Mouse (Mus musculus) embryonic facial prominence, embryonic 12.5 days (tissue): ENCODE measurements at regions not wholly inside any gene's neighbourhood (a gene's known extent, or its start where the extent isn't known, plus 50 kb on each side); places are given as distances from the start of the nearest gene placed in this dataset.

ENCODE experiments used
- ATAC-seq: fragments of 200-750 bp; cut with Nextera tagmentation; 2 replicates; pipeline ENCODE4 v1.8.0; 2017; ENCODE audit not compliant: insufficient number of reproducible peaks, insufficient read depth, low FRiP score, low TSS enrichment
- H3K27ac ChIP-seq: fragments of 300-500 bp; sonication (generic); 2 replicates; pipeline ENCODE4 v1.5.1; 2016; ENCODE audit warnings: mild to moderate bottlenecking
- H3K27me3 ChIP-seq: fragments of 300-500 bp; sonication (generic); 2 replicates; pipeline ENCODE4 v1.6.1; 2016; ENCODE audit warnings: mild to moderate bottlenecking, moderate library complexity
- H3K36me3 ChIP-seq: fragments of 300-500 bp; sonication (generic); 2 replicates; pipeline ENCODE4 v1.6.1; 2016; ENCODE audit warnings: mild to moderate bottlenecking
- H3K4me1 ChIP-seq: fragments of 300-500 bp; sonication (generic); 2 replicates; pipeline ENCODE4 v1.6.1; 2016
- H3K4me2 ChIP-seq: fragments of 300-500 bp; sonication (generic); replicated peaks from 2 replicates; pipeline ENCODE4 v1.6.1; 2016; ENCODE audit warnings: mild to moderate bottlenecking, moderate library complexity
- H3K4me3 ChIP-seq: fragments of 300-500 bp; sonication (generic); 2 replicates; pipeline ENCODE4 v1.5.1; 2016; ENCODE audit warnings: mild to moderate bottlenecking
- H3K9ac ChIP-seq: fragments of 300-500 bp; sonication (generic); 2 replicates; pipeline ENCODE4 v1.6.1; 2016; ENCODE audit warnings: mild to moderate bottlenecking, moderate library complexity
- H3K9me3 ChIP-seq: fragments of 300-500 bp; sonication (generic); 2 replicates; pipeline ENCODE4 v1.6.1; 2016; ENCODE audit warnings: mild to moderate bottlenecking, moderate library complexity
- WGBS: fragments of 180-500 bp; shearing (Covaris S2); methylation state at CpG from one replicate; pipeline ENCODE4 v1.1.7; 2016; 5-methylcytosine and 5-hydroxymethylcytosine counted together

DNA sequence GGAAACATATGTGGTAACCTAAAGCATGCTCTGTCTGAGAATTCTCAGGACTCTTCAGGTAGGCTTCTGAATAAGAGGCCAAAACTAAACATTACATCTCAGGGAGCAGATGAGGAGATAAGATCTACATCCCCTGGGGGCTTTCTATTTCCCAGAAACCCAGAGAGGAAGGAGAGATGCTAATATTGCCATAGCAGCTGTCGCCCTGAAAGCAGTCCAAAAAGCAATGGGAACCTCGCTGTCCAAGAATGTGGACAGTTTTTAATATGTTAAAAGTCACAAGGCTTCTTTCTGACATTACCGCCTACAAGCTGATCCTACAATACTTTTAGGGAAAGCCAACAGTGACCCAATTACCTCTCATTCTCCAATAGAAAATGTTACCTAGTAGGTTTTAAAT lies 263.9 kb downstream of the Pten start:
- no peak for ATAC-seq
- Histone ChIP-seq H3K4me1 (no peaks in the 10 kb centered on the region), H3K4me2 (no peak overlapping the region), H3K36me3 (no peaks in the 10 kb centered on the region), H3K9ac (no peak overlapping the region), H3K27ac (no peak overlapping the region), H3K27me3 (no peaks in the 10 kb centered on the region), H3K9me3 (no peaks in the 10 kb centered on the region), H3K4me3 (no peak overlapping the region)
- 80% methylated on average over 3 of the region's 3 CpGs for WGBS

DNA sequence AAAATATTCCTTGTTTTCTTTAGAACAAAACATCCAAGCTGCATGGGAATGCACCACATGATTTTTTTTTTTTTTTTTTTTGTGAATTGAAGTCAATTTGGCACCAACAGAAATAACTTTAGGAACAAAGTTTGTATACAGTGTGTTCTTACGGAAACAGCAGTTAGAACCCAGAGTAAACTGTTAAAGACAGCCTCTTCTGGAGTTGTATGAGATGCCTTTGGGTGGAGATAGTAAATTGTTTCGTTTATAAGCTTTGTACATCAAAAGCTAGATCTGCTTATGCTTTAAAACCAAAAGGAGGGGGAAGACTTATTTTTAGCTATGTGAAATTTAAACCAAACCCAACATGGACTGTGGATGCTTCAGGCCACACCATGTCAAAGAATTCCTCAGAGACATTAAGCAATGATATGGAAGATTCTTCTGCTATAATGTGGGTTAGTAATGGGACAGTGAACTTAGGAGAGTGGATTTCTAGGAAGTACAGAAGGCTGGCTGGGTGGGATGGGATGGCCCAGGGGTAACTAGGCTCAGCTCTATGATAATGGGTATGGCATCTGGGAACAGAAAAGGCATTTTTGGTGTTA lies 265.6 kb downstream of the Pten start:
- Histone ChIP-seq H3K9me3 (no peaks in the 10 kb centered on the region), H3K4me2 (no peak overlapping the region), H3K27ac (no peak overlapping the region), H3K36me3 (no peaks in the 10 kb centered on the region), H3K27me3 (no peaks in the 10 kb centered on the region), H3K4me3 (no peak overlapping the region), H3K9ac (no peak overlapping the region), H3K4me1 (no peaks in the 10 kb centered on the region)
- WGBS: 73% methylated on average over 2 of the region's 2 CpGs
- no peak for ATAC-seq

GRCm38 (mm10) chr19:33029688-33030444 lies 272.6 kb downstream of the Pten start:
- H3K4me2 ChIP-seq: no peak overlapping the region

DNA sequence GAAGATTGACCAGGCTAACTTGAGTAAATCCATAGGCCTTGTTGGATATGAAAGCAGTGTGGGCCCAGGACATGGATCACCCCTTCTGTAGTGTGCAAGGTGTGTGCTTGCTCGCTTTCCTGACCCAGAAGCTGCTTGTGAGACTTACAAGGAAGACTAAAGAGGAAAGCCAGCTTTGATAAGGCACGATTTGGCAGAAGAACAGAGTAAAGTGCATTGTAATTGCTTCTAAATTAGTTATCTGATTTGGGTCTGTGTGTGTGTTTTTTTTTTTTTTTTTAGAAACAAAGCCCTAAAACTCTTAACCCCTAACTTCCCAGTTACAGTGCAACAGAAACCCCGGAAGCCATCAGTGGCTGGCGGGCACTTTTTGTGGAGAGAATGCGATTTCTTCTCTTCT lies 283.2 kb downstream of the Pten start:
- no peak overlapping the region for H3K4me2 ChIP-seq
- ATAC-seq: no peak
- H3K9me3 ChIP-seq: no peaks in the 10 kb centered on the region
- H3K9ac ChIP-seq: no peak overlapping the region
- no peaks in the 10 kb centered on the region for H3K27me3 ChIP-seq
- H3K4me3 ChIP-seq: no peak overlapping the region
- H3K36me3 ChIP-seq: no peaks in the 10 kb centered on the region
- WGBS: 78% methylated on average over 5 of the region's 5 CpGs
- H3K27ac ChIP-seq: no peak overlapping the region
- peaks cover 7% of the 10 kb centered on the region for H3K4me1 ChIP-seq

More at GRCm38 (mm10) chr19:33029688-33030444, 272.6 kb downstream of the Pten start:
- Histone ChIP-seq H3K9me3 (no peaks in the 10 kb centered on the region), H3K4me1 (0 out of 2 replicates have a peak, but pooled peaks cover 2% of the 10 kb centered on the region), H3K27ac (no peak overlapping the region), H3K4me3 (no peak overlapping the region), H3K9ac (no peak overlapping the region), H3K36me3 (no peaks in the 10 kb centered on the region), H3K27me3 (no peaks in the 10 kb centered on the region)
- WGBS: 59% methylated on average over 5 of the region's 5 CpGs
- no peak for ATAC-seq

DNA sequence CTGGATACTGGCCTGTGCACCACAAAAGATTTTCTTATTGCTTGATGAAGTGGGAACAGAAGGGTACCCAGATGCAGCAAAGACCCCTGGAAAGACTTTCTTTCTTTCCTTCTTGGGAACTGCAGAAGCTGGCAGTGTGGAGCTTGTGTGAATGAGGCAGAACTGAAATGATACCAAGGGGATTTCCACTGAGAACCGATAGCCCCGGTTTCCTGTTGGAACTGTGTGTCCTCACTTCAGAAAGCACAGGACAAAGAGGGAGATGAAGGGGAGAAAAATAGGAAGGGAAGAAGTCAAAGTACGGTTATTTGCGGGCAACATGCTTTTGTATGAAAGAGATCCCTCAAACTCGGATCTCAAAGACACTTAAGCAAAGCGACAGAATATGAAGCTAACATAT lies 283.7 kb downstream of the Pten start:
- no peaks in the 10 kb centered on the region for H3K27me3 ChIP-seq
- H3K9ac ChIP-seq: no peak overlapping the region
- no peaks in the 10 kb centered on the region for H3K36me3 ChIP-seq
- no peak overlapping the region for H3K4me2 ChIP-seq
- WGBS: 69% methylated on average over 6 of the region's 6 CpGs
- H3K4me1 ChIP-seq: peaks cover 5% of the 10 kb centered on the region
- H3K27ac ChIP-seq: no peak overlapping the region
- no peaks in the 10 kb centered on the region for H3K9me3 ChIP-seq
- no peak for ATAC-seq
- no peak overlapping the region for H3K4me3 ChIP-seq

GRCm38 (mm10) chr19:33042760-33043159 lies 285.5 kb downstream of the Pten start:
- H3K27ac ChIP-seq: no peak overlapping the region
- WGBS: 68% methylated on average over 2 of the region's 2 CpGs
- no peaks in the 10 kb centered on the region; the same call in 1 of the 2 replicates for H3K4me1 ChIP-seq
- no peak overlapping the region for H3K9ac ChIP-seq
- no peaks in the 10 kb centered on the region for H3K27me3 ChIP-seq
- no peak for ATAC-seq
- H3K4me3 ChIP-seq: no peak overlapping the region
- H3K9me3 ChIP-seq: no peaks in the 10 kb centered on the region
- no peak overlapping the region for H3K4me2 ChIP-seq
- H3K36me3 ChIP-seq: no peaks in the 10 kb centered on the region

DNA sequence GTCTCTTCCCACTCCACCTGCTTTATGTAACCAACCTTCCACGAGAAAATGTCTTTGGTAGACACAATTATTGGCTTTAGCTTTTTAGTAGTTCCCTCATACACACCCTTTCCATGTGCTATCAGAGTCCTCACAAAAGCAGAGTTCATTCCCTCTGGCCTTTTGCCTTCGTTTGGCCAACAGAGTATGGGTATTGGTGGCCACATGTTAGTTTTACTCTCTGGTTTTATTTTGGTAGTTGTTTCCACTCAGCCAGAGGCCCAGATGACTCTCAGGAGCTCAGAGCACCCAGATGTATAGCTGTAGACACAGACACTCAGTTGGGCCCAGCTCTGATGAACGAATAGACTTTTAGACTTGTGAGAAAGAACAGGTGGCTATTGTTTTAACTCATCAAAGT lies 286.4 kb downstream of the Pten start:
- Histone ChIP-seq H3K27me3 (no peaks in the 10 kb centered on the region), H3K36me3 (no peaks in the 10 kb centered on the region), H3K4me1 (no peaks in the 10 kb centered on the region; the same call in 1 of the 2 replicates), H3K4me2 (no peak overlapping the region), H3K9me3 (no peaks in the 10 kb centered on the region), H3K4me3 (no peak overlapping the region), H3K27ac (no peak overlapping the region), H3K9ac (no peak overlapping the region)
- no peak for ATAC-seq
- WGBS: 79% methylated on average over 3 of the region's 3 CpGs

GRCm38 (mm10) chr19:33048754-33049442 lies 291.6 kb downstream of the Pten start:
- Histone ChIP-seq H3K4me3 (no peak overlapping the region), H3K27me3 (no peaks in the 10 kb centered on the region), H3K9ac (no peak overlapping the region), H3K9me3 (no peaks in the 10 kb centered on the region), H3K36me3 (no peaks in the 10 kb centered on the region), H3K4me2 (no peak overlapping the region), H3K4me1 (no peaks in the 10 kb centered on the region), H3K27ac (no peak overlapping the region)
- no peak for ATAC-seq
- WGBS: 37% methylated on average over 9 of the region's 9 CpGs

- Histone ChIP-seq H3K9me3 (no peaks in the 10 kb centered on the region), H3K9ac (no peak overlapping the region), H3K4me1 (peaks cover 4% of the 10 kb centered on the region; the same call in 1 of the 2 replicates), H3K4me2 (no peak overlapping the region), H3K27me3 (no peaks in the 10 kb centered on the region), H3K4me3 (no peak overlapping the region), H3K27ac (no peak overlapping the region), H3K36me3 (no peaks in the 10 kb centered on the region)
- WGBS: 80% methylated on average over 4 of the region's 4 CpGs
- no peak for ATAC-seq
Observed at GRCm38 (mm10) chr19:33053199-33053867, 296.0 kb downstream of the Pten start.

DNA sequence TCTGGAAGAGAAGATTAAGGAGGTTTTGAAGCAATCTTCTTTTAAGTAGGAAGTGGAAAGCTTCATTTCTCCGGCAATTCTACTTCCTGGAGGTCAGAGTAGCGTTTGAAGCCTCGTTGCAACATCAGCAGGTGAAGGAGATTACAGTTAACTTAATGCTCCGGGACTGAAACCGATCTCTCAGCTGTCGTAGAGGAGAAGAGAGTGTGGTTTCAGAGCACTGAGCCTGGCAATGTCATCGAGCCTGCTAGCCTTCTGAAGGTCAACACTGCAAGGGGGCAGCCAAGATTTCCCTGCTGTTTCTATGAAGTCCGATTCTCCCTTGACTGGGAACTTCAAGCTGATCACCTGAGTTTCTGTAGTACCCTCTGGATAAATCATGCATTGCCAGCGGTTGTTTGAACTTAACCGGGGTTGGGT lies 299.1 kb downstream of the Pten start:
- no peak overlapping the region for H3K9ac ChIP-seq
- H3K9me3 ChIP-seq: no peaks in the 10 kb centered on the region
- no peak overlapping the region for H3K27ac ChIP-seq
- WGBS: 55% methylated on average over 10 of the region's 10 CpGs
- peaks cover 4% of the 10 kb centered on the region; the same call in 1 of the 2 replicates for H3K4me1 ChIP-seq
- no peak overlapping the region for H3K4me2 ChIP-seq
- no peaks in the 10 kb centered on the region for H3K27me3 ChIP-seq
- no peak overlapping the region for H3K4me3 ChIP-seq
- no peak for ATAC-seq
- no peaks in the 10 kb centered on the region for H3K36me3 ChIP-seq

DNA sequence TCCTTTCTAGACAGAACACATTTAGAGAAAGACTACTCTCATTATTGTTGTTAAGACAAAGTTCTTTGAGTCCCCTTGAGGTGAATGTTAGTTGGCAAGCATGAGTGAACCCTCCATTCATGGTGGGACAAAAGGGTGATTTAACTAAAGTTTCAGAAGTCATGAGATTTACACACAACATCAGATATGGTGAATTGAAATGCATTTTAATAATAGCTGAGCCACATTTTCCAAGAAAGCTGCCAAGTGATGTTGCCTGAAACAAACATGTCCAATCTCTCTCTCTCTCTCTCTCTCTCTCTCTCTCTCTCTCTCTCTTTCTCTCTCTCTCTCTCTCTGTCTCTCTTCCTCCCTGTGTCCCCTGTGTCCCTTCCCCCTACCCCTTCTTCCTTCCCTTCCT lies 303.7 kb downstream of the Pten start:
- Histone ChIP-seq H3K9me3 (no peaks in the 10 kb centered on the region), H3K27me3 (no peaks in the 10 kb centered on the region), H3K9ac (no peak overlapping the region), H3K4me1 (peaks cover 10% of the 10 kb centered on the region; the same call in 1 of the 2 replicates), H3K27ac (no peak overlapping the region), H3K4me2 (no peak overlapping the region), H3K36me3 (no peaks in the 10 kb centered on the region), H3K4me3 (no peak overlapping the region)
- no peak for ATAC-seq
